46 mouse cellular contexts compared by ENCODE assay signal in the genomic region with DNA sequence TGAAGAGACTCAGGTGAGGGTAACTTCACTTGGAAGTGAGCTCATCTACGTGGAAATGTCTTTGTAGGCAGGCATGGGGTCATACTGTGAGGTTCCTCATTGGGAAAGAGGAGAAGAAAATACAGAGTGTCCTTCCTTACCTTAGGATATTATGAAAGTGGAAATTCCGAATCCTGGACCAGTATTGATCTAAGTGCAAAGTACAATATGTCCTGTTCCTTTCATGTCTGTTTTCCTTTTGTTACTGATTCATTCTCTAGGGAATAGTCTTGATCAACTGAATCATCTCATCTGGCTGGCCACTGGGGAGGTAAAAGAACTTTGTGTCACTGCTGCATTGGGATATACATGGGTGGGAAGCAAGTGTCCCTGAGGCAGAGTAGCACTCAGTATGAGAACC. TPM values are rescaled to one million over a fixed set of nuclear protein-coding genes. Genes with fewer than 3 reads are reported as not detected.
"Had no signal": no experiment of that assay in that cellular context is flagged by ENCODE, and none has a peak within 500 bp of the region (broad histone marks: within the 10 kb centered on the region; RNA-seq: fewer than 3 reads in every experiment).

No protein-coding gene starts in this region.

- H3K27me3 ChIP-seq: limb, embryonic 12.5 days; limb, embryonic 13.5 days; limb, embryonic 15.5 days; liver, embryonic 13.5 days; liver, embryonic 15.5 days; lung, embryonic 15.5 days; midbrain, embryonic 12.5 days; midbrain, embryonic 13.5 days; midbrain, embryonic 15.5 days; neural tube, embryonic 12.5 days had no signal

- H3K9ac ChIP-seq: limb, embryonic 12.5 days; limb, embryonic 13.5 days; limb, embryonic 15.5 days; liver, embryonic 13.5 days; liver, embryonic 14.5 days; liver, embryonic 15.5 days; lung, embryonic 14.5 days; lung, embryonic 15.5 days; midbrain, embryonic 12.5 days; midbrain, embryonic 13.5 days; midbrain, embryonic 15.5 days; neural tube, embryonic 12.5 days had no signal

- H3K36me3 ChIP-seq: limb, embryonic 10.5 days; limb, embryonic 12.5 days; limb, embryonic 13.5 days; limb, embryonic 15.5 days; liver, embryonic 13.5 days; liver, embryonic 15.5 days; lung, embryonic 15.5 days; midbrain, embryonic 10.5 days; midbrain, embryonic 12.5 days; midbrain, embryonic 13.5 days; midbrain, embryonic 15.5 days; neural tube, embryonic 12.5 days had no signal

- H3K4me1 ChIP-seq: limb, embryonic 10.5 days; limb, embryonic 12.5 days; limb, embryonic 13.5 days; limb, embryonic 15.5 days; liver, embryonic 13.5 days; liver, embryonic 15.5 days; lung, embryonic 15.5 days; midbrain, embryonic 10.5 days; midbrain, embryonic 12.5 days; midbrain, embryonic 13.5 days; midbrain, embryonic 15.5 days; neural tube, embryonic 12.5 days had no signal

- DNase-seq: left cerebral cortex, postnatal 4 days; liver, embryonic 13.5 days; lung, adult 18-20 months; lung, adult 2 months; lung, embryonic 14.5 days; lung, postnatal 10 days; lung, postnatal 14 days; lung, postnatal 36 days; lung, postnatal 4 days; midbrain, embryonic 14.5 days had no signal

- H3K4me3 ChIP-seq: left cerebral cortex, adult 2 months; limb, embryonic 10.5 days; limb, embryonic 12.5 days; limb, embryonic 13.5 days; limb, embryonic 15.5 days; liver, embryonic 13.5 days; liver, embryonic 15.5 days; lung, embryonic 15.5 days; megakaryocyte, embryonic 14.5 days; midbrain, embryonic 10.5 days; midbrain, embryonic 12.5 days; midbrain, embryonic 13.5 days; midbrain, embryonic 15.5 days; myocyte; neural tube, embryonic 12.5 days had no signal

- ATAC-seq: lung, postnatal 0 days; midbrain, embryonic 13.5 days; midbrain, embryonic 15.5 days; midbrain, embryonic 16.5 days had no signal

- H3K27ac ChIP-seq: left cerebral cortex, adult 2 months; limb, embryonic 10.5 days; limb, embryonic 12.5 days; limb, embryonic 13.5 days; limb, embryonic 15.5 days; liver, embryonic 13.5 days; liver, embryonic 14.5 days; liver, embryonic 15.5 days; lung, embryonic 15.5 days; macrophage; midbrain, embryonic 10.5 days; midbrain, embryonic 12.5 days; midbrain, embryonic 13.5 days; midbrain, embryonic 15.5 days; neural tube, embryonic 12.5 days had no signal

- H3K9me3 ChIP-seq: limb, embryonic 10.5 days; limb, embryonic 12.5 days; limb, embryonic 13.5 days; limb, embryonic 15.5 days; liver, embryonic 13.5 days; liver, embryonic 15.5 days; lung, embryonic 15.5 days; megakaryocyte, embryonic 14.5 days; midbrain, embryonic 10.5 days; midbrain, embryonic 12.5 days; midbrain, embryonic 13.5 days; midbrain, embryonic 15.5 days; neural tube, embryonic 12.5 days had no signal

- H3K4me2 ChIP-seq: limb, embryonic 12.5 days; limb, embryonic 13.5 days; limb, embryonic 15.5 days; liver, embryonic 11.5 days; liver, embryonic 13.5 days; liver, embryonic 15.5 days; lung, embryonic 14.5 days; lung, embryonic 15.5 days; midbrain, embryonic 11.5 days; midbrain, embryonic 12.5 days; midbrain, embryonic 13.5 days; midbrain, embryonic 15.5 days; neural tube, embryonic 12.5 days had no signal

RNA-seq across cellular contexts. Expression of a gene that starts 1.2 kb away (rescaled TPM):
- total RNA-seq: left cerebral cortex, adult 18-20 months; left cerebral cortex, adult 2 months; left cerebral cortex, adult 8-10 months; left cerebral cortex, postnatal 10 days; left cerebral cortex, postnatal 14 days; left cerebral cortex, postnatal 36 days; left cerebral cortex, postnatal 4 days; megakaryocyte progenitor cell, adult 5-6 weeks; megakaryocyte-erythroid progenitor cell, adult 5-6 weeks; midbrain, postnatal 0 days; monocyte, adult 5-6 weeks had no signal
- polyA plus RNA-seq: limb, embryonic 10.5 days; limb, embryonic 11.5 days; limb, embryonic 12.5 days; limb, embryonic 13.5 days; limb, embryonic 14.5 days; limb, embryonic 15.5 days; liver, embryonic 11.5 days; liver, embryonic 13.5 days; liver, embryonic 14.5 days; liver, embryonic 15.5 days; liver, embryonic 16.5 days; lung, adult 2 months; lung, embryonic 14.5 days; lung, embryonic 15.5 days; lung, embryonic 16.5 days; lung, postnatal 0 days; macrophage; midbrain, embryonic 10.5 days; midbrain, embryonic 11.5 days; midbrain, embryonic 12.5 days; midbrain, embryonic 13.5 days; midbrain, embryonic 14.5 days; midbrain, embryonic 15.5 days; midbrain, embryonic 16.5 days; midbrain, postnatal 0 days; myocyte; neural tube, embryonic 11.5 days; neural tube, embryonic 12.5 days had no signal

RNA-seq across cellular contexts. Expression of a gene that starts 29.5 kb away (rescaled TPM):
- total RNA-seq: left cerebral cortex, adult 18-20 months; left cerebral cortex, adult 2 months; left cerebral cortex, adult 8-10 months; left cerebral cortex, postnatal 10 days; left cerebral cortex, postnatal 14 days; left cerebral cortex, postnatal 25 days; left cerebral cortex, postnatal 36 days; left cerebral cortex, postnatal 4 days; megakaryocyte progenitor cell, adult 5-6 weeks; megakaryocyte, adult 5-6 weeks; megakaryocyte-erythroid progenitor cell, adult 5-6 weeks; midbrain, postnatal 0 days; monocyte, adult 5-6 weeks had no signal
- polyA plus RNA-seq: limb, embryonic 10.5 days; limb, embryonic 11.5 days; limb, embryonic 12.5 days; limb, embryonic 13.5 days; limb, embryonic 14.5 days; limb, embryonic 15.5 days; liver, embryonic 11.5 days; liver, embryonic 13.5 days; liver, embryonic 14.5 days; liver, embryonic 15.5 days; liver, embryonic 16.5 days; lung, adult 2 months; lung, embryonic 14.5 days; lung, embryonic 15.5 days; lung, embryonic 16.5 days; macrophage; midbrain, embryonic 10.5 days; midbrain, embryonic 11.5 days; midbrain, embryonic 12.5 days; midbrain, embryonic 13.5 days; midbrain, embryonic 14.5 days; midbrain, embryonic 15.5 days; midbrain, embryonic 16.5 days; midbrain, postnatal 0 days; myocyte; neural tube, embryonic 11.5 days; neural tube, embryonic 12.5 days had no signal

RNA-seq across cellular contexts. Expression of a gene that starts 30.3 kb away (rescaled TPM):
- total RNA-seq: left cerebral cortex, adult 18-20 months; left cerebral cortex, adult 2 months; left cerebral cortex, adult 8-10 months; left cerebral cortex, postnatal 10 days; left cerebral cortex, postnatal 14 days; left cerebral cortex, postnatal 25 days; left cerebral cortex, postnatal 36 days; megakaryocyte progenitor cell, adult 5-6 weeks; megakaryocyte-erythroid progenitor cell, adult 5-6 weeks; midbrain, postnatal 0 days; monocyte, adult 5-6 weeks had no signal
- polyA plus RNA-seq: limb, embryonic 10.5 days; limb, embryonic 11.5 days; limb, embryonic 12.5 days; limb, embryonic 13.5 days; limb, embryonic 15.5 days; liver, embryonic 11.5 days; liver, embryonic 13.5 days; liver, embryonic 14.5 days; liver, embryonic 15.5 days; liver, embryonic 16.5 days; lung, embryonic 14.5 days; lung, embryonic 15.5 days; lung, embryonic 16.5 days; macrophage; midbrain, embryonic 10.5 days; midbrain, embryonic 11.5 days; midbrain, embryonic 12.5 days; midbrain, embryonic 13.5 days; midbrain, embryonic 14.5 days; midbrain, embryonic 15.5 days; midbrain, embryonic 16.5 days; midbrain, postnatal 0 days; myocyte; neural tube, embryonic 11.5 days; neural tube, embryonic 12.5 days had no signal

RNA-seq across cellular contexts. Expression of a gene that starts 35.5 kb away (rescaled TPM):
- total RNA-seq: left cerebral cortex, adult 18-20 months; left cerebral cortex, adult 2 months; left cerebral cortex, adult 8-10 months; left cerebral cortex, postnatal 10 days; left cerebral cortex, postnatal 14 days; left cerebral cortex, postnatal 25 days; left cerebral cortex, postnatal 4 days; megakaryocyte progenitor cell, adult 5-6 weeks; midbrain, postnatal 0 days had no signal
- polyA plus RNA-seq: limb, embryonic 10.5 days; limb, embryonic 11.5 days; limb, embryonic 12.5 days; limb, embryonic 13.5 days; limb, embryonic 15.5 days; liver, embryonic 11.5 days; liver, embryonic 13.5 days; liver, embryonic 14.5 days; liver, embryonic 15.5 days; liver, embryonic 16.5 days; lung, embryonic 14.5 days; lung, embryonic 15.5 days; lung, embryonic 16.5 days; lung, postnatal 0 days; macrophage; midbrain, embryonic 10.5 days; midbrain, embryonic 11.5 days; midbrain, embryonic 12.5 days; midbrain, embryonic 13.5 days; midbrain, embryonic 14.5 days; midbrain, embryonic 15.5 days; midbrain, embryonic 16.5 days; midbrain, postnatal 0 days; myocyte; neural tube, embryonic 11.5 days; neural tube, embryonic 12.5 days had no signal

RNA-seq across cellular contexts. Expression of a gene that starts 40.6 kb away (rescaled TPM):
- total RNA-seq: left cerebral cortex, adult 18-20 months; left cerebral cortex, adult 2 months; left cerebral cortex, adult 8-10 months; left cerebral cortex, postnatal 10 days; left cerebral cortex, postnatal 14 days; left cerebral cortex, postnatal 25 days; left cerebral cortex, postnatal 36 days; left cerebral cortex, postnatal 4 days; megakaryocyte progenitor cell, adult 5-6 weeks; megakaryocyte, adult 5-6 weeks; megakaryocyte-erythroid progenitor cell, adult 5-6 weeks; midbrain, postnatal 0 days; monocyte, adult 5-6 weeks had no signal
- polyA plus RNA-seq: limb, embryonic 10.5 days; limb, embryonic 11.5 days; limb, embryonic 12.5 days; limb, embryonic 13.5 days; limb, embryonic 14.5 days; limb, embryonic 15.5 days; liver, embryonic 11.5 days; liver, embryonic 13.5 days; liver, embryonic 14.5 days; liver, embryonic 15.5 days; liver, embryonic 16.5 days; lung, adult 2 months; lung, embryonic 14.5 days; lung, embryonic 15.5 days; macrophage; midbrain, embryonic 10.5 days; midbrain, embryonic 11.5 days; midbrain, embryonic 12.5 days; midbrain, embryonic 13.5 days; midbrain, embryonic 15.5 days; midbrain, embryonic 16.5 days; midbrain, postnatal 0 days; neural tube, embryonic 11.5 days; neural tube, embryonic 12.5 days had no signal
